Mouse (Mus musculus): ENCODE results near the gene Slc7a1. TPM values are rescaled to one million over a fixed set of nuclear protein-coding genes. Genes with fewer than 3 reads are reported as not detected.

Gene Slc7a1
- total RNA-seq, 1 experiment from 2014 or later, result 70.5 TPM

- no peak for DNase-seq
Observed at GRCm38 (mm10) chr5:148369178-148369577, 30.5 kb downstream of the Slc7a1 start.

- peak; percentile 41 for DNase-seq
Observed at GRCm38 (mm10) chr5:148367816-148368215, 31.9 kb downstream of the Slc7a1 start.

- no peak for DNase-seq
Observed at GRCm38 (mm10) chr5:148366455-148366854, 33.2 kb downstream of the Slc7a1 start.

- DNase-seq, result no peak
Observed at GRCm38 (mm10) chr5:148363441-148364113, 36.1 kb downstream of the Slc7a1 start.

- no peak for DNase-seq
Observed at GRCm38 (mm10) chr5:148362296-148362695, 37.4 kb downstream of the Slc7a1 start.

GRCm38 (mm10) chr5:148361759-148362010, 38.0 kb downstream of the Slc7a1 start:
- no peak for DNase-seq

GRCm38 (mm10) chr5:148360922-148361758, 38.6 kb downstream of the Slc7a1 start:
- DNase-seq, result peak; percentile 89

GRCm38 (mm10) chr5:148359131-148359530, 40.6 kb downstream of the Slc7a1 start:
- DNase-seq, result peak; percentile 46

GRCm38 (mm10) chr5:148357168-148357567, 42.5 kb downstream of the Slc7a1 start:
- DNase-seq, result no peak

GRCm38 (mm10) chr5:148355822-148356221, 43.9 kb downstream of the Slc7a1 start:
- DNase-seq, result no peak

- DNase-seq, result no peak
Observed at GRCm38 (mm10) chr5:148354536-148354935, 45.2 kb downstream of the Slc7a1 start.

- no peak for DNase-seq
Observed at GRCm38 (mm10) chr5:148353429-148353828, 46.3 kb downstream of the Slc7a1 start.

- peak; percentile 79 for DNase-seq
Observed at GRCm38 (mm10) chr5:148349327-148350011, 50.2 kb downstream of the Slc7a1 start.

- DNase-seq, result no peak
Observed at GRCm38 (mm10) chr5:148348153-148348552, 51.6 kb downstream of the Slc7a1 start.

GRCm38 (mm10) chr5:148346543-148346942, 53.2 kb downstream of the Slc7a1 start:
- no peak for DNase-seq

GRCm38 (mm10) chr5:148344374-148344773, 55.3 kb downstream of the Slc7a1 start:
- DNase-seq, result no peak

- DNase-seq, result peak; percentile 47
Observed at GRCm38 (mm10) chr5:148342061-148342741, 57.5 kb downstream of the Slc7a1 start.

- DNase-seq, result no peak
Observed at GRCm38 (mm10) chr5:148339126-148339525, 60.6 kb downstream of the Slc7a1 start.

GRCm38 (mm10) chr5:148332622-148332974, 67.1 kb downstream of the Slc7a1 start:
- DNase-seq, result peak; percentile 82

- DNase-seq, result no peak
Observed at GRCm38 (mm10) chr5:148331926-148332621, 67.6 kb downstream of the Slc7a1 start.

GRCm38 (mm10) chr5:148331229-148331776, 68.4 kb downstream of the Slc7a1 start:
- DNase-seq, result no peak

- DNase-seq, result no peak
Observed at GRCm38 (mm10) chr5:148328982-148329381, 70.7 kb downstream of the Slc7a1 start.

Data from adrenal gland, postnatal 14 days (tissue).